Mouse (Mus musculus) hindbrain, embryonic 11.5 days (tissue): ENCODE measurements around the gene Mrrf. TPM values are rescaled to one million over a fixed set of nuclear protein-coding genes. Genes with fewer than 3 reads are reported as not detected.

ENCODE experiments used
- ATAC-seq: fragments of 200-750 bp; cut with Nextera tagmentation; 2 replicates; pipeline ENCODE4 v1.8.0; 2017; ENCODE audit warnings: mild to moderate bottlenecking, moderate TSS enrichment, moderate library complexity; ENCODE audit not compliant: low FRiP score
- DNase-seq: peaks from one replicate; pipeline ENCODE4 v3.0.0-alpha.2; 2015; ENCODE audit warnings: low spot score
- H3K27ac ChIP-seq: fragments of 300-500 bp; sonication (generic); 2 replicates; pipeline ENCODE4 v1.5.1; 2014; ENCODE audit warnings: mild to moderate bottlenecking, low read depth, low read length
- H3K27me3 ChIP-seq: fragments of 300-500 bp; sonication (generic); 2 replicates; pipeline ENCODE4 v1.6.1; 2014; ENCODE audit warnings: mild to moderate bottlenecking, low read length, moderate library complexity, mixed read lengths; ENCODE audit not compliant: control insufficient read depth, insufficient read depth
- H3K36me3 ChIP-seq: fragments of 300-500 bp; sonication (generic); 2 replicates; pipeline ENCODE4 v1.6.1; 2014; ENCODE audit warnings: mild to moderate bottlenecking, low read length, moderate library complexity, mixed read lengths; ENCODE audit not compliant: control insufficient read depth, insufficient read depth
- H3K4me1 ChIP-seq: fragments of 300-500 bp; sonication (generic); replicated peaks from 2 replicates; pipeline ENCODE4 v1.6.1; 2014; ENCODE audit warnings: low read length, mixed read lengths; ENCODE audit not compliant: control insufficient read depth, insufficient read depth
- H3K4me2 ChIP-seq: fragments of 300-500 bp; sonication (generic); replicated peaks from 2 replicates; pipeline ENCODE4 v1.6.1; 2014; ENCODE audit warnings: mild to moderate bottlenecking, low read depth, low read length
- H3K4me3 ChIP-seq: fragments of 300-500 bp; sonication (generic); 2 replicates; pipeline ENCODE4 v1.5.1; 2014; ENCODE audit warnings: low read depth, low read length
- H3K9ac ChIP-seq: fragments of 300-500 bp; sonication (generic); 2 replicates; pipeline ENCODE4 v1.6.1; 2014; ENCODE audit warnings: low read depth, low read length
- H3K9me3 ChIP-seq: fragments of 300-500 bp; sonication (generic); 2 replicates; pipeline ENCODE4 v1.6.1; 2016; ENCODE audit warnings: low read length; ENCODE audit not compliant: control insufficient read depth
- WGBS: fragments of 180-500 bp; shearing (Covaris S2); extraction: QIAGEN DNeasy Blood & Tissue Kit; methylation state at CpG from one replicate; pipeline ENCODE4 v1.1.7; 2014; 5-methylcytosine and 5-hydroxymethylcytosine counted together
- polyA plus RNA-seq: library from polyadenylated mRNA; unstranded; fragments of >200 nt; fragmentation: Nextera tagmentation; extraction: Ambion mirVana; gene quantifications from 2 replicates; pipeline ENCODE4 v1.2.1, GENCODE M21; 2014

The Mrrf gene
- polyA plus RNA-seq, 1 experiment from 2014 or later = 35.9 TPM

- Histone ChIP-seq H3K36me3 (no peaks in the 10 kb centered on the region), H3K4me2 (no peak overlapping the region), H3K4me3 (no peak overlapping the region), H3K9me3 (no peaks in the 10 kb centered on the region), H3K27me3 (no peaks in the 10 kb centered on the region), H3K9ac (no peak overlapping the region), H3K27ac (no peak overlapping the region), H3K4me1 (no peaks in the 10 kb centered on the region)
- no peak for DNase-seq
- WGBS = 43% methylated on average over 2 of the region's 2 CpGs
- no peak for ATAC-seq
Observed at GRCm38 (mm10) chr2:36224599-36224998, 88.4 kb downstream of the Mrrf start.

GRCm38 (mm10) chr2:36230366-36230765 is 94.2 kb downstream of the Mrrf start, which contains the start of gene Ptgs1:
Ptgs1 (plus strand) TSS chr2:36230426.
- peak; percentile 29 for DNase-seq
- ATAC-seq = peak; percentile 53
- Histone ChIP-seq H3K9ac (peak within 1 kb of the TSS; percentile 37; the same call in 1 of the 2 replicates), H3K27me3 (no peaks in the 10 kb centered on the region; the same call in 1 of the 2 replicates), H3K4me1 (no peaks in the 10 kb centered on the region), H3K9me3 (no peaks in the 10 kb centered on the region), H3K4me3 (peak within 1 kb of the TSS; percentile 28), H3K27ac (no peak within 1 kb of the TSS), H3K36me3 (no peaks in the 10 kb centered on the region), H3K4me2 (peak within 1 kb of the TSS; percentile 65)
- 3% methylated on average over 18 of the region's 18 CpGs for WGBS

- whole genome bisulfite sequencing = 47% methylated on average over 9 of the region's 10 CpGs
- H3K4me2 ChIP-seq = peak overlapping the region; percentile 65
- peak overlapping the region; percentile 28 for H3K4me3 ChIP-seq
- no peak overlapping the region for H3K9ac ChIP-seq
- no peak overlapping the region for H3K27ac ChIP-seq
- H3K27me3 ChIP-seq = no peaks in the 10 kb centered on the region; the same call in 1 of the 2 replicates
- DNase-seq = no peak
- ATAC-seq = no peak
- H3K36me3 ChIP-seq = no peaks in the 10 kb centered on the region
- H3K4me1 ChIP-seq = no peaks in the 10 kb centered on the region
- no peaks in the 10 kb centered on the region for H3K9me3 ChIP-seq
Observed at GRCm38 (mm10) chr2:36230967-36231366, 94.8 kb downstream of the Mrrf start.

- Histone ChIP-seq H3K4me1 (no peaks in the 10 kb centered on the region), H3K9ac (no peak overlapping the region), H3K36me3 (no peaks in the 10 kb centered on the region), H3K27ac (no peak overlapping the region), H3K9me3 (no peaks in the 10 kb centered on the region), H3K4me3 (no peak overlapping the region), H3K27me3 (no peaks in the 10 kb centered on the region; the same call in 1 of the 2 replicates), H3K4me2 (no peak overlapping the region)
- no peak for ATAC-seq
- 64% methylated on average over 7 of the region's 7 CpGs for WGBS
- DNase-seq = no peak
Observed at GRCm38 (mm10) chr2:36234526-36235368, 98.6 kb downstream of the Mrrf start.

GRCm38 (mm10) chr2:36235917-36236316 is 99.7 kb downstream of the Mrrf start:
- H3K4me1 ChIP-seq = no peaks in the 10 kb centered on the region
- no peak overlapping the region for H3K9ac ChIP-seq
- DNase-seq (no peak), ATAC-seq (no peak)
- no peaks in the 10 kb centered on the region for H3K36me3 ChIP-seq
- H3K9me3 ChIP-seq = no peaks in the 10 kb centered on the region
- no peak overlapping the region for H3K4me3 ChIP-seq
- H3K27ac ChIP-seq = no peak overlapping the region
- H3K4me2 ChIP-seq = no peak overlapping the region
- 63% methylated on average over 4 of the region's 4 CpGs for WGBS
- H3K27me3 ChIP-seq = no peaks in the 10 kb centered on the region

GRCm38 (mm10) chr2:36236889-36237288 is 100.7 kb downstream of the Mrrf start:
- Histone ChIP-seq H3K4me2 (no peak overlapping the region), H3K4me1 (no peaks in the 10 kb centered on the region), H3K36me3 (no peaks in the 10 kb centered on the region), H3K9me3 (no peaks in the 10 kb centered on the region), H3K9ac (no peak overlapping the region), H3K27me3 (no peaks in the 10 kb centered on the region), H3K27ac (no peak overlapping the region), H3K4me3 (no peak overlapping the region)
- WGBS = 91% methylated on average over 5 of the region's 5 CpGs
- ATAC-seq (no peak), DNase-seq (no peak)

- 92% methylated on average over 6 of the region's 6 CpGs for WGBS
- Histone ChIP-seq H3K27ac (no peak overlapping the region), H3K4me2 (no peak overlapping the region), H3K36me3 (no peaks in the 10 kb centered on the region), H3K27me3 (no peaks in the 10 kb centered on the region), H3K9ac (no peak overlapping the region), H3K4me3 (no peak overlapping the region), H3K9me3 (no peaks in the 10 kb centered on the region), H3K4me1 (no peaks in the 10 kb centered on the region)
- DNase-seq (no peak), ATAC-seq (no peak)
Observed at GRCm38 (mm10) chr2:36237557-36237956, 101.4 kb downstream of the Mrrf start.

- Histone ChIP-seq H3K4me2 (no peak overlapping the region), H3K27ac (no peak overlapping the region), H3K4me1 (no peaks in the 10 kb centered on the region), H3K36me3 (no peaks in the 10 kb centered on the region), H3K27me3 (no peaks in the 10 kb centered on the region), H3K9ac (no peak overlapping the region), H3K9me3 (no peaks in the 10 kb centered on the region), H3K4me3 (no peak overlapping the region)
- 75% methylated on average over 3 of the region's 3 CpGs for WGBS
- ATAC-seq (no peak), DNase-seq (no peak)
Observed at GRCm38 (mm10) chr2:36238467-36238866, 102.3 kb downstream of the Mrrf start.

- Histone ChIP-seq H3K27me3 (no peaks in the 10 kb centered on the region), H3K9ac (no peak overlapping the region), H3K9me3 (no peaks in the 10 kb centered on the region), H3K4me1 (no peaks in the 10 kb centered on the region), H3K36me3 (no peaks in the 10 kb centered on the region), H3K27ac (no peak overlapping the region), H3K4me3 (no peak overlapping the region), H3K4me2 (no peak overlapping the region)
- no peak for DNase-seq
- no peak for ATAC-seq
- 88% methylated on average over 2 of the region's 2 CpGs for WGBS
Observed at GRCm38 (mm10) chr2:36238951-36239350, 102.8 kb downstream of the Mrrf start.
